Mouse (Mus musculus) MEL (cell line): Measurements from ENCODE around the gene Ski. TPM values are rescaled to one million over a fixed set of nuclear protein-coding genes. Genes with fewer than 3 reads are reported as not detected.
"Not testable (repeated sequence)": the region's sequence is repeated elsewhere in the genome, so short reads cannot be mapped to it uniquely, and the experiment has no call there.

Experiments
- DNase-seq: peaks from one replicate; pipeline ENCODE4 v3.0.0; 2011; ENCODE audit warnings: low read depth, low spot score
- H3K27ac ChIP-seq: 2 replicates; pipeline ENCODE4 v1.5.1; 2012; ENCODE audit warnings: low read depth, mild to moderate bottlenecking, control low read depth, low read length, moderate library complexity; ENCODE audit not compliant: control insufficient read depth
- H3K27me3 ChIP-seq, 2 experiments: fragments of 150-350 bp in 1 of 2; sonication (generic) in 1 of 2; 2 replicates each; pipeline ENCODE4 v1.6.1; 2012; ENCODE audit warnings: low read length in 2 of 2, mild to moderate bottlenecking in 2 of 2, improper control_type of control experiment in 1 of 2, moderate library complexity in 1 of 2; ENCODE audit not compliant: insufficient read depth in 2 of 2, control insufficient read depth in 1 of 2
- H3K36me3 ChIP-seq, 2 experiments: 2 replicates each; pipeline ENCODE4 v1.6.1; 2012 to 2014; ENCODE audit warnings: low read length in 2 of 2, improper control_type of control experiment in 1 of 2, inconsistent platforms in 1 of 2, mild to moderate bottlenecking in 1 of 2; ENCODE audit not compliant: insufficient read depth in 2 of 2, control insufficient read depth in 1 of 2
- H3K4me1 ChIP-seq, 2 experiments: fragments of 150-350 bp in 1 of 2; sonication (generic) in 1 of 2; 2 replicates each; pipeline ENCODE4 v1.6.1; 2012; ENCODE audit warnings: low read length in 2 of 2, improper control_type of control experiment in 1 of 2, mild to moderate bottlenecking in 1 of 2; ENCODE audit not compliant: insufficient read depth in 2 of 2, control insufficient read depth in 1 of 2
- H3K4me3 ChIP-seq, 2 experiments: fragments of 150-350 bp in 1 of 2; sonication (generic) in 1 of 2; 2 replicates each; pipeline ENCODE4 v1.5.1; 2012; ENCODE audit warnings: low read depth in 2 of 2, low read length in 2 of 2, mild to moderate bottlenecking in 2 of 2, moderate library complexity in 2 of 2, control low read depth in 1 of 2, improper control_type of control experiment in 1 of 2; ENCODE audit not compliant: control insufficient read depth in 1 of 2, insufficient read depth in 1 of 2
- H3K79me2 ChIP-seq: 2 replicates; pipeline ENCODE4 v1.6.1; 2012; ENCODE audit warnings: mild to moderate bottlenecking, low read length, moderate library complexity; ENCODE audit not compliant: control insufficient read depth, poor library complexity, insufficient read depth
- H3K9ac ChIP-seq: 2 replicates; pipeline ENCODE4 v1.6.1; 2012; ENCODE audit warnings: low read depth, mild to moderate bottlenecking, control low read depth, low read length, moderate library complexity; ENCODE audit not compliant: control insufficient read depth, poor library complexity, severe bottlenecking
- H3K9me3 ChIP-seq: fragments of 150-350 bp; sonication (generic); replicated peaks from 2 replicates; pipeline ENCODE4 v1.6.1; 2012; ENCODE audit warnings: mild to moderate bottlenecking, low read length, improper control_type of control experiment, moderate library complexity; ENCODE audit not compliant: insufficient read depth
- BHLHE40 ChIP-seq: IDR thresholded peaks from 2 replicates; pipeline ENCODE4 v1.6.1; 2012; ENCODE audit warnings: low read depth, mild to moderate bottlenecking, inconsistent platforms, low read length, improper control_type of control experiment, borderline replicate concordance
- CHD1 ChIP-seq: IDR thresholded peaks from 2 replicates; pipeline ENCODE4 v1.6.1; 2012; ENCODE audit warnings: low read depth, mild to moderate bottlenecking, inconsistent platforms, low read length, improper control_type of control experiment
- CTCF ChIP-seq, 3 experiments: IDR thresholded peaks in 2 of 3; conservative IDR thresholded peaks in 1 of 3; 2 replicates each; pipeline ENCODE4 v1.5.1; 2011 to 2012; ENCODE audit warnings: low read length in 3 of 3, low read depth in 2 of 3, mild to moderate bottlenecking in 2 of 3, improper control_type of control experiment in 1 of 3, inconsistent platforms in 1 of 3, mixed read lengths in 1 of 3, moderate library complexity in 1 of 3; ENCODE audit not compliant: control insufficient read depth in 1 of 3, insufficient read depth in 1 of 3, poor library complexity in 1 of 3, severe bottlenecking in 1 of 3
- E2F4 ChIP-seq: IDR thresholded peaks from 2 replicates; pipeline ENCODE4 v1.6.1; 2011; ENCODE audit warnings: low read depth, low read length, improper control_type of control experiment, borderline replicate concordance
- GABPA ChIP-seq: IDR thresholded peaks from 2 replicates; pipeline ENCODE4 v1.6.1; 2012; ENCODE audit warnings: low read depth, mild to moderate bottlenecking, inconsistent platforms, low read length, improper control_type of control experiment, moderate library complexity
- KAT2A ChIP-seq: conservative IDR thresholded peaks from 2 replicates; pipeline ENCODE4 v1.6.1; 2012; ENCODE audit warnings: low read depth, low read length, improper control_type of control experiment, inconsistent platforms
- MAFK ChIP-seq: IDR thresholded peaks from 2 replicates; pipeline ENCODE4 v1.6.1; 2011; ENCODE audit warnings: low read depth, mild to moderate bottlenecking, low read length, improper control_type of control experiment, borderline replicate concordance
- MAZ ChIP-seq: IDR thresholded peaks from 2 replicates; pipeline ENCODE4 v1.6.1; 2012; ENCODE audit warnings: low read depth, mild to moderate bottlenecking, inconsistent platforms, low read length, improper control_type of control experiment
- MYB ChIP-seq: IDR thresholded peaks from 2 replicates; pipeline ENCODE4 v1.6.1; 2011; ENCODE audit warnings: mild to moderate bottlenecking, low read depth, low read length, improper control_type of control experiment
- POLR2AphosphoS2 ChIP-seq: IDR thresholded peaks from 2 replicates; pipeline ENCODE4 v1.6.1; 2011; ENCODE audit warnings: low read length, improper control_type of control experiment
- RAD21 ChIP-seq: IDR thresholded peaks from 2 replicates; pipeline ENCODE4 v1.6.1; 2011; ENCODE audit warnings: mild to moderate bottlenecking, low read depth, low read length, improper control_type of control experiment
- RCOR1 ChIP-seq: IDR thresholded peaks from 2 replicates; pipeline ENCODE4 v1.6.1; 2012; ENCODE audit warnings: low read depth, mild to moderate bottlenecking, inconsistent platforms, low read length, improper control_type of control experiment
- SIN3A ChIP-seq: IDR thresholded peaks from 2 replicates; pipeline ENCODE4 v1.6.1; 2012; ENCODE audit warnings: low read length, improper control_type of control experiment, inconsistent platforms
- SMC3 ChIP-seq: IDR thresholded peaks from 2 replicates; pipeline ENCODE4 v1.6.1; 2011; ENCODE audit warnings: low read depth, low read length, improper control_type of control experiment
- USF2 ChIP-seq, 2 experiments: IDR thresholded peaks; 2 replicates each; pipeline ENCODE4 v1.6.1; 2011 to 2012; ENCODE audit warnings: improper control_type of control experiment in 2 of 2, low read length in 2 of 2, borderline replicate concordance in 1 of 2, inconsistent platforms in 1 of 2, low read depth in 1 of 2, mild to moderate bottlenecking in 1 of 2; ENCODE audit not compliant: insufficient read depth in 1 of 2
- ZC3H11A ChIP-seq: IDR thresholded peaks from 2 replicates; pipeline ENCODE4 v1.6.1; 2012; ENCODE audit warnings: low read depth, mild to moderate bottlenecking, inconsistent platforms, low read length, improper control_type of control experiment
- ZNF384 ChIP-seq: IDR thresholded peaks from 2 replicates; pipeline ENCODE4 v1.6.1; 2012; ENCODE audit warnings: low read depth, mild to moderate bottlenecking, inconsistent platforms, low read length, improper control_type of control experiment
- polyA plus RNA-seq, 2 experiments: library from polyadenylated mRNA; stranded (reverse) in 1 of 2; unstranded in 1 of 2; fragments of >175 nt in 1 of 2; fragments of >200 nt in 1 of 2; gene quantifications; 2 replicates each; pipeline versions ENCODE4 v1.2.1 to v1.2.4; 2012; ENCODE audit warnings: low replicate concordance in 2 of 2, low read depth in 1 of 2; ENCODE audit not compliant: insufficient read length in 2 of 2, insufficient read depth in 1 of 2, missing spikeins in 1 of 2
- total RNA-seq: library from RNA; depleted of rRNA; stranded (reverse); fragments of 300-350 nt; gene quantifications from 2 replicates; pipeline ENCODE4 v1.2.3, GENCODE M21; 2012

Ski gene
- total and polyA plus RNA-seq, 3 experiments, result 6.9 to 16.1 TPM; not detected in 1

GRCm38 (mm10) chr4:155248054-155248453 lies 25.7 kb upstream of the Ski start:
- not testable (repeated sequence) for H3K79me2 ChIP-seq, H3K4me3 ChIP-seq, H3K27ac ChIP-seq, H3K9ac ChIP-seq, H3K36me3 ChIP-seq, H3K9me3 ChIP-seq, H3K27me3 ChIP-seq
- 0 out of 2 replicates have a peak, but pooled peaks have one; percentile 19 for TF ChIP-seq ZC3H11A
- TF ChIP-seq RAD21, result peak; percentile 36
- TF ChIP-seq SMC3, result peak; percentile 47
- TF ChIP-seq ZNF384, result 0 out of 2 replicates have a peak, but pooled peaks have one; percentile 38
- TF ChIP-seq CTCF (IDR thresholded peaks at IDR 0.05 in 2 of 3, conservative IDR thresholded peaks at IDR 0.05 in 1 of 3; ENCODE audit: control insufficient read depth in 1 of 3, insufficient read depth in 1 of 3, low read depth in 2 of 3, low read length in 3 of 3, poor library complexity in 1 of 3, severe bottlenecking in 1 of 3), result peak in 2 of 3 experiments; percentile 8 to 45; a peak in 2 of 6 replicates
- peak; percentile 15 for DNase-seq
- H3K4me1 ChIP-seq, result peaks cover 0 to 11% of the 10 kb centered on the region in 2 experiments

GRCm38 (mm10) chr4:155246691-155247105 lies 24.3 kb upstream of the Ski start:
- Histone ChIP-seq H3K27me3 (peaks cover 2 to 6% of the 10 kb centered on the region in 2 experiments; a peak in 2 of 4 replicates), H3K4me1 (peaks cover 0 to 11% of the 10 kb centered on the region in 2 experiments), H3K9ac (no peak overlapping the region), H3K4me3 (no peak overlapping the region), H3K79me2 (peaks cover 7% of the 10 kb centered on the region), H3K27ac (no peak overlapping the region), H3K9me3 (no peaks in the 10 kb centered on the region), H3K36me3 (peaks cover 0 to 5% of the 10 kb centered on the region in 2 experiments; a peak in 2 of 4 replicates)
- TF ChIP-seq MAZ (no peak), USF2 (IDR thresholded peaks at IDR 0.05; ENCODE audit: borderline replicate concordance in 1 of 2, insufficient read depth in 1 of 2, low read depth in 1 of 2, low read length in 2 of 2) (no peak), SMC3 (no peak), CHD1 (no peak), RAD21 (no peak), MYB (no peak), BHLHE40 (no peak), POLR2AphosphoS2 (no peak), ZNF384 (no peak), E2F4 (no peak), MAFK (no peak), GABPA (no peak), KAT2A (no peak), SIN3A (no peak), RCOR1 (no peak)
- no peak for DNase-seq
